Mouse (Mus musculus): Measurements from ENCODE around the gene Trpc7.

DNA sequence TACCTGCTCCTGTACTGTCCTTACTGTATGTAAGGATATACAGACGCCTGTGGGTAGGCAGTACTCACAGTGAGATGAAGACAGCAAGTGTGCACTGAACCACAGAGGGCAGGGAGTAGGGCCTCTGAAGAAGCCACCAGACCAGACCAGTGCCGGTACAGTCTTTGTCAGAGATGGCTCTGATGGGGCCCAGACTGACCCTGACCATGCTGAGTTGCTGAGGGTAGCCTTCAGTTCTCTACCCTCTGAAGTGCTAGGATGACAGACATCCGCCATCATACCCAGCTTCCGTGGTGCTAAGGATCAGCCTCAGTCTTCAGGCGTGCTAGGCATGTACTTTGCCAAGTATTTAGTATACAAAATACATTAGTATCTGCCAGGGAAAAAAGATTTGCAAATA lies 156.2 kb downstream of the Trpc7 start:
- TF ChIP-seq POLR2A (IDR thresholded peaks at IDR 0.05; ENCODE audit: insufficient read length, low read depth), result no peak
- TF ChIP-seq TCF12 (IDR thresholded peaks at IDR 0.05; ENCODE audit: insufficient read depth, poor library complexity, severe bottlenecking), result no peak
- TF ChIP-seq E2F4 (IDR thresholded peaks at IDR 0.05; ENCODE audit: insufficient read depth), result no peak
- no peak for TF ChIP-seq MYOD1 (IDR thresholded peaks at IDR 0.05; ENCODE audit: control insufficient read depth in 1 of 3, insufficient read length in 2 of 3, low read depth in 2 of 3)
- TF ChIP-seq POLR2AphosphoS2 (IDR thresholded peaks at IDR 0.05; ENCODE audit: insufficient read length, low read depth), result no peak
- no peak for TF ChIP-seq MAX (IDR thresholded peaks at IDR 0.05; ENCODE audit: low read depth)
